Mouse (Mus musculus) erythroblast, embryonic 14.5 days (primary cell): ENCODE results near the gene Ptpre. TPM values are rescaled to one million over a fixed set of nuclear protein-coding genes. Genes with fewer than 3 reads are reported as not detected.
A peak's percentile ranks its signal among the peaks of the same experiment; 100 is the strongest.

ENCODE experiments used
- H3K27me3 ChIP-seq: 2 replicates; pipeline ENCODE4 v1.6.1; 2012; ENCODE audit warnings: inconsistent platforms; ENCODE audit not compliant: control insufficient read depth
- H3K36me3 ChIP-seq: 2 replicates; pipeline ENCODE4 v1.6.1; 2012; ENCODE audit warnings: mild to moderate bottlenecking, inconsistent platforms; ENCODE audit not compliant: control insufficient read depth
- H3K4me1 ChIP-seq: 2 replicates; pipeline ENCODE4 v1.6.1; 2012; ENCODE audit warnings: inconsistent platforms; ENCODE audit not compliant: control insufficient read depth
- H3K4me3 ChIP-seq: replicated peaks from 2 replicates; pipeline ENCODE3; 2012; ENCODE audit warnings: moderate library complexity, mild to moderate bottlenecking, inconsistent platforms
- H3K9me3 ChIP-seq: 2 replicates; pipeline ENCODE4 v1.6.1; 2012; ENCODE audit warnings: low read length, inconsistent platforms, mixed read lengths; ENCODE audit not compliant: control insufficient read depth
- GATA1 ChIP-seq: IDR thresholded peaks from 2 replicates; pipeline ENCODE4 v1.6.1; 2012; ENCODE audit warnings: low read length, inconsistent platforms, mixed read lengths
- TAL1 ChIP-seq: IDR thresholded peaks from 3 replicates; pipeline ENCODE4 v1.6.1; 2012; ENCODE audit warnings: low read length, inconsistent platforms, mixed read lengths
- polyA plus RNA-seq: library from polyadenylated mRNA; stranded (reverse); fragments of >175 nt; gene quantifications from 2 replicates; pipeline ENCODE4 v1.2.3, GENCODE M21; 2012

Ptpre gene
- polyA plus RNA-seq, 1 experiment = 0.01 TPM

DNA sequence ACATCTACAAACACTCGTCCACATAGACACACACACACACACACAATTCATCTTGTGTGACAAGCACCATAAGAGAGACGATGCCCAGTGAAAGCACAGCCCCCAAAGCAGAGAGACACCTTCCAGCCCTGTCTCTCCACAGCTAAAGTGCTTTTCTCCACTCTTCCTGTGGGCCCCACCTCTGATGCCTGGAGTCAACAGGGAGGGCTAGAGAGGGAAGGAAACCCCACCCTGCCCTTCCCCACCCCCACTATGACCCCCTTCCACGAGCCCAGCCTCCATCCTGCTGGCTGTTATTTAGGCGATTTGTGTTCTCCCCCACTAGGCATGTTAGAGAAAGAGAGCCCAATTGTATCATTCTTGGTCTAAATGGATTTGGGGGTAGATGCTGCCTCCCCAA is 49.1 kb downstream of the Ptpre start:
- no peaks in the 10 kb centered on the region for H3K9me3 ChIP-seq
- peaks cover 24% of the 10 kb centered on the region for H3K4me1 ChIP-seq
- H3K4me3 ChIP-seq = no peak overlapping the region
- TF ChIP-seq TAL1 (no peak), GATA1 (no peak)
- H3K36me3 ChIP-seq = no peaks in the 10 kb centered on the region
- H3K27me3 ChIP-seq = no peaks in the 10 kb centered on the region

DNA sequence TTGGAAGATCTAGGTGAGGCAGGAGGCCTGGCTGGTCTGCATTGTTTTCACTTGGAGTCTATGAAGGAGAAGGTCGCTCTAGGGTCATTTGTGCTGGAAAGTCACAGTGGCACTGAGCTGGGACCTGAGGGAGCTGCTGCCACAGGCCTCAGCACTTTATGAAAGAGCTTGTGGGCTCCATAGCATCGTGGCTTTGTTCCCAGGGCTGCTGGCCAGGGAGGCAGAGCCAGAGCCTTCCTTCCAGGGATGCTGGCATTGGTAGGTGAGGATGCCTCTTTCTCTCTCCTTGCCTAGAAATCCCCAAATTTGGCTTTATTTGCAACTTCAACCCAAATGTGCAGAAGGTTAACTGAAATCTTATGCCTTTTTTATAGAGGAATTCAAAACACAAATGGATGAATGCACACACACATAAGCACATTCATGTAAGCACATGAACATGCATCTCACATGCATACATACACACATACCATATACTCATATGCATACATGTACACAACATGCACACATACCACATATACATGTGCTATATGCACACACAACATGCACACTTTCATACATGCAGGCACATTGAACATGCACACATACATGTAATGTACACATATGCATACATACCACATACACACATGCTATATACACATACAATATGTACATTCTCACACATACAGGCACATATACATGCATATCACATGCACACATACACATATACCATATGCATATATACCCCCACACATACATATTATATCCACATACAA is 50.7 kb downstream of the Ptpre start:
- TF ChIP-seq TAL1 (no peak), GATA1 (no peak)
- Histone ChIP-seq H3K4me1 (peaks cover 30% of the 10 kb centered on the region), H3K4me3 (no peak overlapping the region), H3K36me3 (no peaks in the 10 kb centered on the region), H3K9me3 (no peaks in the 10 kb centered on the region), H3K27me3 (no peaks in the 10 kb centered on the region)

DNA sequence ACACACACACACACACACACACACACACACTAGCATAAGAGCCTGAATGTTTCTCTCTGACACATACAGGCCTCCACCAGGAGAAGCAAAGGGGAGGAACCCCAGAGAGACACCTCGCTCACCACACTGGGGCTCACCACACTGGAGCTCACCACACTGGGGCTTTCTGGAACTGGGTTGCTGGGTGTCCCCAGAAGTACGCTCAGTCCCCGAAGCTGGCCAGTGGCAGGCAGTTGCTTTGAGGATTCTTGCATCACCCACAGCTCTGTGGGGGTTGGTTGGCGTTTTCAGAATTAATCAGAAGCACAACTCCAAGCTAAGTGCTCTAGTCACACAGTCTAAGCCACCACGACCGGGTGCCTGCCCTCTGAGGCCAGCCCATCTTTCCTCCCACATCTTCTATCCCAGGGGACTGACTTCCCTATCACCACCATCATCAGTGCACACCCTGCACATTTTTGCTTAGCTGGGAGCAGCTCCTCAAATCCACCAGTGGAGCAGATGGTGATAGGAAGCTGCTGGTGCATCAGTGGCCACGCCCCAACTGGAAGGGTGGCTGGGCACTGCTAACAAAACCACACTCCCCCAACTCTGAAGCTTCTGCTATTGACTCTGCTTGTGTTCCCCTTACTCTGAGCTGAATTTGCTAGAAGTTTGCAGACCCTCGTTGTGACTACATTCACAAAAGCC is 51.5 kb downstream of the Ptpre start:
- no peak for TF ChIP-seq GATA1
- TF ChIP-seq TAL1 = no peak
- Histone ChIP-seq H3K36me3 (no peaks in the 10 kb centered on the region), H3K4me3 (no peak overlapping the region), H3K27me3 (no peaks in the 10 kb centered on the region), H3K4me1 (peaks cover 38% of the 10 kb centered on the region), H3K9me3 (no peaks in the 10 kb centered on the region)

DNA sequence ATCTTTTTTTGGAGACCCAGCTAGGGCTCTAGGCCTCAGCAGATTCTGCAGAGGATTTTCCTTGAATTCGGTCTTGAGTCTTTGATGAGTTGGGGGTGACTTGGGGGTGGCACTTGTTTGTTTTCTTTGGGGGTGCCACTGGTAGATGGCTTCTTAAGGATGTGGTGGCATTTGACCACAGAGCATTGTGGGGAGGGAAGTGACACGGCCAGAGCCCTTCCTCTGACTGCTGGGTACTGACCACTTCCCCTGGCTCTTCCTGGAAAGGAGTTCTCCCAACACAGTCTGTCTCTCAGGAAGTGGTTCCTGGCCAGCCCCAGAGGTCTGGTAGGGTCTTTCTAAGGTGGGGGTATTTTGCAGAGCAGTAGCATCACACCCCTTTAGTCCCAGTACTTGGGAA is 54.2 kb downstream of the Ptpre start:
- peaks cover 57% of the 10 kb centered on the region for H3K4me1 ChIP-seq
- H3K27me3 ChIP-seq = no peaks in the 10 kb centered on the region
- H3K4me3 ChIP-seq = no peak overlapping the region
- H3K9me3 ChIP-seq = no peaks in the 10 kb centered on the region
- no peaks in the 10 kb centered on the region for H3K36me3 ChIP-seq
- TF ChIP-seq GATA1 (no peak), TAL1 (no peak)

DNA sequence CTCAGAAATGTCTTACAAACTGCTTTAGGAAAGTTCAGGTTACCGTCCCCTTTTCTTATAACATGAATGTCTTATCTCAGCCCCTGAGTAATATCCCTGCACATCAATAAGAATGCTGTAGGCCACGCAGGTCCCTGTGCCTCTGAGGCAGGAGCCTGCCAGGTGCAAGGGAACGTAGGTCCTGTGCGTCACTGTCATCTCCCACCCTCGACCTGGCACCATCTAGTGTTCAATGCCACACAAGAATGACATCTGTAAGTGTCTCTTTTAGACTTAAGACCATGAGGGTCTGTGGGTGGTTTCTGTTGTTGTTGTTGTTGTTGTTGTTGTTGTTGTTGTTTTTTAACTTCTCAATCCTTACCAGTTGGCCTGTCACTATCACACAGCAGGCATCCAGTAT is 56.0 kb downstream of the Ptpre start:
- no peaks in the 10 kb centered on the region for H3K36me3 ChIP-seq
- H3K9me3 ChIP-seq = no peaks in the 10 kb centered on the region
- H3K27me3 ChIP-seq = no peaks in the 10 kb centered on the region; the same call in 1 of the 2 replicates
- peaks cover 74% of the 10 kb centered on the region for H3K4me1 ChIP-seq
- TF ChIP-seq TAL1 (no peak), GATA1 (no peak)
- H3K4me3 ChIP-seq = no peak overlapping the region

DNA sequence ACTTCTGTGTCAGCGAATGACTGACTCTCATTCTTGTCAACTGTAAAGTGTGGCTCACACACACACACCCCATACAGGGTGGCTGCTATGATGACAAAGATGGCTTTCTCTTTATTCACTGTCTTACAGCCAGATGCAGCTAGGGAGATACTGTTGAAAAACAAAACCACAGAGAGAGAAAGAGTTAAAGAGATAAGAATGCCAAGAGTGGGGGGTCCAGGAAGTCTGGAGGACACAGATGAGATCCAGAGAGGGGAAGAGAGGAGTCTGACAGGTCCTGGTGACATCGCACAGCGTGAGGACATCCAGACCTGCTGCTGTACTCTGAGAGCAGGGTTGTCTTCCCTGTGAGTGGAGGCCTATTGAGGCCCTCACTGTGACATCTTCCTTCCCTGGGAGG is 56.5 kb downstream of the Ptpre start:
- Histone ChIP-seq H3K27me3 (no peaks in the 10 kb centered on the region; the same call in 1 of the 2 replicates), H3K4me3 (no peak overlapping the region), H3K36me3 (no peaks in the 10 kb centered on the region), H3K4me1 (peaks cover 75% of the 10 kb centered on the region), H3K9me3 (no peaks in the 10 kb centered on the region)
- TF ChIP-seq GATA1 (no peak), TAL1 (no peak)

DNA sequence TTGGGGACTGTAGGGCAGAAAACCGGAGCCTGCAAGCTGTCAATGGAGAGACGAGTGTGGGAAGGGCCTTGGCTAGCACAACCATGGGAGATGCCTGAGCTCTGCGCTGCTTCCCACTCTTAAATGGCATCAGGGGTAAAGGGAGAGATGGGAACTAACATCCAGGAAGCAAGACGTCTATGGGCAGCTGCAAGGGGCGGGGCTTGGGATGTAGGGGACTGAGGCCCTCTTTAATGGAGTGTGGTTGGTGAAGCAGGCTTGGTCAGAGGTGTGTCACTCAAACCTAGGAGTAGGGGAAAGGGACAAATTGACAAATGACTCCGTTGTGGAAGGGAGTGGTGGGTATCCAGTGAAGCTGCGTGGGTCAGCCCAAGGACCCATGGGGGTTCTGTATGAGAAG is 57.4 kb downstream of the Ptpre start:
- H3K4me1 ChIP-seq = peaks cover 77% of the 10 kb centered on the region
- no peak overlapping the region for H3K4me3 ChIP-seq
- TF ChIP-seq GATA1 (no peak), TAL1 (no peak)
- H3K36me3 ChIP-seq = no peaks in the 10 kb centered on the region
- H3K27me3 ChIP-seq = no peaks in the 10 kb centered on the region; the same call in 1 of the 2 replicates
- H3K9me3 ChIP-seq = no peaks in the 10 kb centered on the region

DNA sequence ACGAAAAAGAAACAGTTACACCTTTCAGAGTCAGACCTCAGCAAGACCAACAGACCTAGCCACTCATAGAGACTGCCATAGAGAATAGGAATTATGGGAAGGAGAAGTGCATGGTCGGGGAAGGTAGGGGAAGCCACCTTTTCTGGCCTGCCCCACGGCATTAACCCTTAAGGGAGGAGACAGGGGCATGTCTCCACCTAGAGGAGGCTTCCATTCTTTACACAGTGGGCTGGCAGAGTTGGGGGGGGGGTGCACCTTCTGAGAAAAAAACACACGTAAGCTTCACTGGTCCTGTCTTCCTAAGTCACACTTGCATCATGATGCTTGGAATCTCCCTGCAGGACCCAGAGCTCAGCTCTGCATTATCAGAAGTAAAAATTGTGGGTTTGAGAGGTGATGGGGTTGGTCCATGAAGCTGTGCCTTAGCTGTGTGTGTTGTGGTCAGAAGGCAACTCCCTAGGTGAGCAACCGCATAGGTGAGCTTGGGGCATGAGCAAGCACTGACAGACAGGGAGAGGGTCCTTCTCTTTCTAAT is 58.4 kb downstream of the Ptpre start:
- Histone ChIP-seq H3K27me3 (no peaks in the 10 kb centered on the region; the same call in 1 of the 2 replicates), H3K4me3 (no peak overlapping the region), H3K36me3 (no peaks in the 10 kb centered on the region), H3K4me1 (peaks cover 82% of the 10 kb centered on the region), H3K9me3 (no peaks in the 10 kb centered on the region)
- no peak for TF ChIP-seq TAL1
- TF ChIP-seq GATA1 = no peak

DNA sequence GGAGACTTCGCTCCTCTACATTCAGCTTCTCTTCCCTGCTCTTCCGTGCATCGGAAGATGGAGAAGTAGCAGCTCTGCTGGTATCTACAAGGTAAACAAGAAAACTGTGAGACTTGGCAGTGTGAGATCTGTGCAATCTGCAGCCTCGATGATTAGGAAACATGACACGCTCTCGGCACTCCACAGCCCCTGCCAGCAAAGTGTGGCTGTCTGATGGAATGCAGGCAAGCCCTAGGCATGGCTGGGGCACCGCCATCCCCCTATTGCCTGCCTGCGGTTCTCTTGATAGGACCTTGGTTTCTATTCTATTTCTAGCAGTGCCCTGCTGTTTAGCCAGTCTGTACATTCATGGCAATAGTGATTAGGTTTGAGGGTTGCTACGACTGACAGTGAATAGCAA is 59.7 kb downstream of the Ptpre start:
- H3K36me3 ChIP-seq = no peaks in the 10 kb centered on the region
- no peaks in the 10 kb centered on the region; the same call in 1 of the 2 replicates for H3K27me3 ChIP-seq
- H3K4me1 ChIP-seq = peaks cover 88% of the 10 kb centered on the region
- no peaks in the 10 kb centered on the region for H3K9me3 ChIP-seq
- peak overlapping the region; percentile 33 for H3K4me3 ChIP-seq
- TF ChIP-seq TAL1 (no peak), GATA1 (no peak)
